Mouse (Mus musculus) liver, adult 2 months (tissue): ENCODE measurements at regions not wholly inside any gene's neighbourhood (a gene's known extent, or its start where the extent isn't known, plus 50 kb on each side); places are given as distances from the start of the nearest gene placed in this dataset.

ENCODE experiments used
- DNase-seq: peaks from one replicate; pipeline ENCODE4 v3.0.0-alpha.2; 2011; ENCODE audit warnings: low read depth, low spot score; ENCODE audit errors: extremely low read depth
- H3K27ac ChIP-seq: fragments of 200-500 bp; replicated peaks from 2 replicates; pipeline ENCODE4 v1.5.1; 2012; ENCODE audit warnings: low read depth, mild to moderate bottlenecking, control low read depth, inconsistent platforms, low read length; ENCODE audit not compliant: insufficient read depth
- H3K27me3 ChIP-seq: fragments of 200-500 bp; 2 replicates; pipeline ENCODE4 v1.6.1; 2012; ENCODE audit warnings: mild to moderate bottlenecking, moderate library complexity, low read length, inconsistent platforms; ENCODE audit not compliant: control insufficient read depth, insufficient read depth
- H3K36me3 ChIP-seq: fragments of 200-500 bp; 2 replicates; pipeline ENCODE4 v1.6.1; 2012; ENCODE audit warnings: low read length, inconsistent platforms; ENCODE audit not compliant: control insufficient read depth, insufficient read depth
- H3K4me1 ChIP-seq: fragments of 200-500 bp; 2 replicates; pipeline ENCODE4 v1.6.1; 2011; ENCODE audit warnings: low read length; ENCODE audit not compliant: control insufficient read depth, insufficient read depth
- H3K4me3 ChIP-seq: fragments of 200-500 bp; 2 replicates; pipeline ENCODE4 v1.5.1; 2011; ENCODE audit warnings: low read depth, mild to moderate bottlenecking, control low read depth, low read length, moderate library complexity; ENCODE audit not compliant: insufficient read depth
- H3K79me2 ChIP-seq: fragments of 200-500 bp; 2 replicates; pipeline ENCODE4 v1.6.1; 2012; ENCODE audit warnings: inconsistent platforms, mild to moderate bottlenecking, low read length, moderate library complexity; ENCODE audit not compliant: control insufficient read depth, insufficient read depth
- H3K9ac ChIP-seq: fragments of 200-500 bp; 2 replicates; pipeline ENCODE4 v1.6.1; 2012; ENCODE audit warnings: low read depth, mild to moderate bottlenecking, control low read depth, inconsistent platforms, low read length
- CTCF ChIP-seq: fragments of 200-500 bp; IDR thresholded peaks from 2 replicates; pipeline ENCODE4 v1.5.1; 2011; ENCODE audit warnings: low read depth, low read length, control low read depth
- POLR2A ChIP-seq: fragments of 200-500 bp; IDR thresholded peaks from 2 replicates; pipeline ENCODE4 v1.6.1; 2011; ENCODE audit warnings: low read length, control low read depth; ENCODE audit not compliant: insufficient read depth; ENCODE audit errors: extremely low read depth
- WGBS: fragments of 180-500 bp; shearing (Covaris S2); methylation state at CpG from one replicate; pipeline ENCODE4 v1.1.7; 2018; 5-methylcytosine and 5-hydroxymethylcytosine counted together

GRCm38 (mm10) chr5:129387301-129387700, 113.7 kb upstream of the Sfswap start:
- no peaks in the 10 kb centered on the region for H3K36me3 ChIP-seq
- H3K4me3 ChIP-seq, result no peak overlapping the region
- DNase-seq, result no peak
- no peak for TF ChIP-seq POLR2A
- no peak for TF ChIP-seq CTCF
- H3K27ac ChIP-seq, result no peak overlapping the region
- H3K79me2 ChIP-seq, result no peaks in the 10 kb centered on the region
- H3K9ac ChIP-seq, result no peak overlapping the region
- no peaks in the 10 kb centered on the region for H3K27me3 ChIP-seq
- no peaks in the 10 kb centered on the region for H3K4me1 ChIP-seq
- WGBS, result 61% methylated on average over 3 of the region's 3 CpGs

- Histone ChIP-seq H3K4me3 (no peak overlapping the region), H3K27ac (no peak overlapping the region), H3K79me2 (no peaks in the 10 kb centered on the region), H3K36me3 (no peaks in the 10 kb centered on the region), H3K27me3 (no peaks in the 10 kb centered on the region), H3K9ac (no peak overlapping the region), H3K4me1 (no peaks in the 10 kb centered on the region)
- WGBS, result 68% methylated on average over 4 of the region's 4 CpGs
- TF ChIP-seq POLR2A (no peak), CTCF (no peak)
- DNase-seq, result no peak
Observed at GRCm38 (mm10) chr5:129390921-129391371, 110.1 kb upstream of the Sfswap start.

- no peaks in the 10 kb centered on the region for H3K79me2 ChIP-seq
- H3K27ac ChIP-seq, result no peak overlapping the region
- no peak for TF ChIP-seq POLR2A
- no peak for TF ChIP-seq CTCF
- H3K36me3 ChIP-seq, result no peaks in the 10 kb centered on the region
- H3K4me3 ChIP-seq, result no peak overlapping the region
- DNase-seq, result no peak
- H3K27me3 ChIP-seq, result no peaks in the 10 kb centered on the region
- WGBS, result 53% methylated on average over 2 of the region's 2 CpGs
- H3K4me1 ChIP-seq, result no peaks in the 10 kb centered on the region; the same call in 1 of the 2 replicates
- no peak overlapping the region for H3K9ac ChIP-seq
Observed at GRCm38 (mm10) chr5:129393150-129393549, 107.9 kb upstream of the Sfswap start.

- no peaks in the 10 kb centered on the region for H3K36me3 ChIP-seq
- 75% methylated on average over 9 of the region's 9 CpGs for WGBS
- no peak overlapping the region for H3K27ac ChIP-seq
- H3K4me3 ChIP-seq, result no peak overlapping the region
- no peaks in the 10 kb centered on the region; the same call in 1 of the 2 replicates for H3K4me1 ChIP-seq
- TF ChIP-seq CTCF (no peak), POLR2A (no peak)
- DNase-seq, result no peak
- H3K27me3 ChIP-seq, result no peaks in the 10 kb centered on the region
- no peaks in the 10 kb centered on the region for H3K79me2 ChIP-seq
- H3K9ac ChIP-seq, result no peak overlapping the region
Observed at GRCm38 (mm10) chr5:129393606-129394255, 107.3 kb upstream of the Sfswap start.

GRCm38 (mm10) chr5:129394416-129394815, 106.6 kb upstream of the Sfswap start:
- WGBS, result 52% methylated on average over 4 of the region's 4 CpGs
- Histone ChIP-seq H3K27ac (no peak overlapping the region), H3K9ac (no peak overlapping the region), H3K36me3 (no peaks in the 10 kb centered on the region), H3K79me2 (no peaks in the 10 kb centered on the region), H3K4me3 (no peak overlapping the region), H3K4me1 (no peaks in the 10 kb centered on the region; the same call in 1 of the 2 replicates), H3K27me3 (no peaks in the 10 kb centered on the region)
- DNase-seq, result no peak
- TF ChIP-seq CTCF, result no peak
- TF ChIP-seq POLR2A, result no peak

- H3K36me3 ChIP-seq, result no peaks in the 10 kb centered on the region
- H3K27ac ChIP-seq, result no peak overlapping the region
- DNase-seq, result no peak
- WGBS, result 71% methylated on average over 1 of the region's 1 CpGs
- H3K79me2 ChIP-seq, result no peaks in the 10 kb centered on the region
- no peak overlapping the region for H3K4me3 ChIP-seq
- H3K9ac ChIP-seq, result no peak overlapping the region
- TF ChIP-seq CTCF (no peak), POLR2A (no peak)
- no peaks in the 10 kb centered on the region for H3K27me3 ChIP-seq
- no peaks in the 10 kb centered on the region; the same call in 1 of the 2 replicates for H3K4me1 ChIP-seq
Observed at GRCm38 (mm10) chr5:129397311-129397710, 103.7 kb upstream of the Sfswap start.
